Mouse (Mus musculus): ENCODE results near the gene Gipc3. TPM values are rescaled to one million over a fixed set of nuclear protein-coding genes. Genes with fewer than 3 reads are reported as not detected.

Gipc3 gene
- polyA plus RNA-seq, 1 experiment from 2014 or later: not detected

DNA sequence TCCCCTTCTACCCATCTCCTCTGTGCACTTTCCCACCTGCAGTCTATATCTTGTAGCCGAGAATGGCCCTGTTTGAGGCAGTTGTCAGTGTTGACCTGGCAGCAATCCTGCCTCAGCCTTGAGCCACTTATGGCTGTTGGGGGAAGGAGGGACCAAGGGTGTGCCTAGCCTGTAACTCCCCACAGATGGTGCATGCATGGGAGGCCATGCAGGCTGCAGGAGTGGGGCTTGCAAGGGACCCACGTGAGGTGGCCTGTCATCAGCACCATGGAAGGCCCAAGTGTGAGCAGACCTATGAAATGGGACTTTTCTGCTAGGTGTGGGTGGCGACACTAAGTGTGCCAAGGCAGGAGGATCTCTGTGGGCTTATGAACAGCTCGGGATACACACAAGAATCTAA, 22.0 kb upstream of the Gipc3 start:
- ATAC-seq (ENCODE audit: insufficient number of reproducible peaks, low FRiP score, low TSS enrichment, low read depth) (peak; percentile 19; the same call in 1 of the 2 replicates), DNase-seq (ENCODE audit: low spot score) (peak; percentile 50)
- Histone ChIP-seq H3K27me3 (ENCODE audit: control insufficient read depth, insufficient read depth, low read length) (peaks cover 27% of the 10 kb centered on the region), H3K36me3 (ENCODE audit: control insufficient read depth, insufficient read depth, low read length) (peaks cover 28% of the 10 kb centered on the region), H3K4me2 (ENCODE audit: low read depth, severe bottlenecking) (peak overlapping the region; percentile 54; the same call in 1 of the 2 replicates), H3K9ac (ENCODE audit: low read length) (no peak overlapping the region), H3K4me1 (ENCODE audit: control insufficient read depth, insufficient read depth, low read length) (peaks cover 17% of the 10 kb centered on the region), H3K27ac (replicated peaks; ENCODE audit: low read depth, low read length) (no peak overlapping the region), H3K4me3 (ENCODE audit: low read depth, low read length) (peak overlapping the region; percentile 28; the same call in 1 of the 2 replicates), H3K9me3 (ENCODE audit: control insufficient read depth, low read length) (no peaks in the 10 kb centered on the region)
- 35% methylated on average over 4 of the region's 4 CpGs for WGBS

DNA sequence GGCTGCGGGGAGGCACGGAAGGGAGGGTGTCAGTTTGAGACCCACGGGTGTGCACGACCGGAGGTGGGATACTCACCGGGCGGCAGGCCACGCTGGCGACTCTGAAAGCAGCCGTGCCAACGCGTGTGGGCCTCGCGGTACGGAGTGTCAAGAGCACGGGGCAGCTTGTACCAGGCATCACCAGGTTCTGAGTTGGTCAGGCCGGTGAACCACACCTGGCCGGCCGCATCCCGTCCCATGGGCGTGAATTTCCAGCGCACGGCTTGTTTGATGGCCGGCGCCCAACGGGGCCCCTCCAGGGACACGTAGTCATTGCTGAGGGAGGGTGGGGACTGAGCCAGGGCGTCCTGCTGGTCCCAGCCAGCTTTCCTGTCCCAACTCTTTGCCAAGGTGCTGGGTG, 21.6 kb upstream of the Gipc3 start:
- 0 out of 2 replicates have a peak overlapping the region, but pooled peaks have one; percentile 4 for H3K9ac ChIP-seq (ENCODE audit: low read length)
- H3K27me3 ChIP-seq (ENCODE audit: control insufficient read depth, insufficient read depth, low read length): peaks cover 27% of the 10 kb centered on the region
- WGBS: 11% methylated on average over 28 of the region's 28 CpGs
- peak overlapping the region; percentile 28 for H3K4me3 ChIP-seq (ENCODE audit: low read depth, low read length)
- ATAC-seq (ENCODE audit: insufficient number of reproducible peaks, low FRiP score, low TSS enrichment, low read depth): peak; percentile 11; the same call in 1 of the 2 replicates
- no peak overlapping the region for H3K27ac ChIP-seq (replicated peaks; ENCODE audit: low read depth, low read length)
- DNase-seq (ENCODE audit: low spot score): peak; percentile 54
- H3K9me3 ChIP-seq (ENCODE audit: control insufficient read depth, low read length): no peaks in the 10 kb centered on the region
- peaks cover 25% of the 10 kb centered on the region for H3K36me3 ChIP-seq (ENCODE audit: control insufficient read depth, insufficient read depth, low read length)
- H3K4me1 ChIP-seq (ENCODE audit: control insufficient read depth, insufficient read depth, low read length): peaks cover 17% of the 10 kb centered on the region
- peak overlapping the region; percentile 54 for H3K4me2 ChIP-seq (ENCODE audit: low read depth, severe bottlenecking)

DNA sequence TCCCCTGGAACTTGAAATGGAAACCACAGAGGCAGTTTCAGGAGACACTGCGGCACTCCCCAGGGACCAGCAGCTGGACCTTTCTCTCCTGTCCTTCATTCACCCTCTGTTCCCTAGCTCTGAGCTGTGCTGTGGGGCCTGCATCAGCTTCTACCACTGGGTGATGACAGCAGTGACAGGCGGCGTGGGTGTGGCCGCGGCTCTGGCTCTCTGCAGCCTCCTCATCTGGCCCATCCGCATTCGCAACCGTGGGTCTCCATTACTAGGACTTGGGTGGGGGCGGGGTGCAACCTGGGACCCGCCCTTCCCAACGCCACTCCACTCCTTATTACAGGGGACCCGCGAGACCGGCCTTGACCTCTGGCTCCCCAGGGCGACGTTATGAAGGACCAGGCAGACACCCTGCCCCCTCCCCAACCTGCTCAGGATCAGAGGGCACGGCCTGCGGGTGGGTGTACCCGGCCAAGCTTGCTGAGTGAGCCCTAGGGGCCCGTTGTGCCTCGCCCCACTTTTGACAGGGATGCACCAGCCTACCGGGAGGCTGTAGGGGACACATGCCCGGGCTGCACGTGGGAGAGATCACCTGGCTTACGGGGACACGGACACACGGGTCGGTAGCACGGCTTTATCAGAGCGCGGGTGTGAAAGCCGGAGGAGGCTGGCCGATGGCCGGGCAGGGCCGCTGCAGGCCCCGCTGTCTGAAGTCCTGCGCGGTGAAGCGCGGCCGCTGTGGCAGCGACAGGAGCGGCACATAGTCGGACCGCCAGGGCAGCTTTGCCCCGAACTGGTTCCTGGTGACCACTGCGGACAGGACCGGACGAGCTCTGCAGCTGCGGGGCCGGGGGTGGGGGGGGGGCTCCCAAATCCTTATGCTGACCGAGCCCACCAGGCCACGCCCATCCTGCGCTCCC, 20.6 kb upstream of the Gipc3 start:
- Histone ChIP-seq H3K4me3 (ENCODE audit: low read depth, low read length) (peak overlapping the region; percentile 28), H3K4me2 (ENCODE audit: low read depth, severe bottlenecking) (peak overlapping the region; percentile 54), H3K27ac (replicated peaks; ENCODE audit: low read depth, low read length) (no peak overlapping the region), H3K9me3 (ENCODE audit: control insufficient read depth, low read length) (no peaks in the 10 kb centered on the region), H3K9ac (ENCODE audit: low read length) (no peak overlapping the region; the same call in 1 of the 2 replicates), H3K4me1 (ENCODE audit: control insufficient read depth, insufficient read depth, low read length) (peaks cover 17% of the 10 kb centered on the region), H3K27me3 (ENCODE audit: control insufficient read depth, insufficient read depth, low read length) (peaks cover 27% of the 10 kb centered on the region), H3K36me3 (ENCODE audit: control insufficient read depth, insufficient read depth, low read length) (peaks cover 19% of the 10 kb centered on the region)
- WGBS: 7% methylated on average over 54 of the region's 54 CpGs
- DNase-seq (ENCODE audit: low spot score): no peak
- ATAC-seq (ENCODE audit: insufficient number of reproducible peaks, low FRiP score, low TSS enrichment, low read depth): 0 out of 2 replicates have a peak, but pooled peaks have one; percentile 0

DNA sequence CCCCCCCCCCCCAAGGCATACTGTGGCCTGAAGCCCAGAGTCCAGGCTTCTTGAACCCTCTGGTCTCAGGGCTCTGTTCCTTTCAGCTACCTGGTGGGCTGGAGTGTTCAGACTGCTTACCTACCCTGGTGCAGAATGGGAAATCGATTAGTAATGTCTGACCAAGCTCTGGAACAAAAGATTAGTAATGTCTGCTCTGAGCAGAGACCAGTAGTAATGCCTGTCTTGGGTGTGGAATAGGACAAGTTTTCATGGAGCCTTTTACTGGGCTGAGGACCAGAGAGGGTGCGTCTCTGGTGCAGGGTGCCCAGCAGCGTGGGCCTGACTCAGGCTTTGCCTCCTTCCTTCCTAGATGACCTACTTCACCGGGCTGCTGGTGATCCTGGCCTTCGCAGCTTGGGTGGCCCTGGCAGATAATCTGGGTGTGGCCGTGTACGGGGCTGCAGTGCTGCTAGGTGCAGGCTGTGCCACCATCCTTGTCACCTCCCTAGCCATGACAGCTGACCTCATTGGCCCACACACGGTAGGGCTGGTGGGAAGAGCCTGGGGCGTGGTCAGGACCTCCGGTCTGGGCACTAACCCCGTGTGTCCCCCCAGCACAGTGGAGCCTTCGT, 19.4 kb upstream of the Gipc3 start:
- DNase-seq (ENCODE audit: low spot score): no peak
- no peak overlapping the region for H3K4me3 ChIP-seq (ENCODE audit: low read depth, low read length)
- WGBS: 74% methylated on average over 12 of the region's 12 CpGs
- peaks cover 9% of the 10 kb centered on the region for H3K36me3 ChIP-seq (ENCODE audit: control insufficient read depth, insufficient read depth, low read length)
- H3K9me3 ChIP-seq (ENCODE audit: control insufficient read depth, low read length): no peaks in the 10 kb centered on the region
- H3K4me2 ChIP-seq (ENCODE audit: low read depth, severe bottlenecking): no peak overlapping the region
- H3K9ac ChIP-seq (ENCODE audit: low read length): no peak overlapping the region
- H3K27me3 ChIP-seq (ENCODE audit: control insufficient read depth, insufficient read depth, low read length): peaks cover 27% of the 10 kb centered on the region
- ATAC-seq (ENCODE audit: insufficient number of reproducible peaks, low FRiP score, low TSS enrichment, low read depth): no peak
- no peak overlapping the region for H3K27ac ChIP-seq (replicated peaks; ENCODE audit: low read depth, low read length)
- H3K4me1 ChIP-seq (ENCODE audit: control insufficient read depth, insufficient read depth, low read length): peaks cover 26% of the 10 kb centered on the region

DNA sequence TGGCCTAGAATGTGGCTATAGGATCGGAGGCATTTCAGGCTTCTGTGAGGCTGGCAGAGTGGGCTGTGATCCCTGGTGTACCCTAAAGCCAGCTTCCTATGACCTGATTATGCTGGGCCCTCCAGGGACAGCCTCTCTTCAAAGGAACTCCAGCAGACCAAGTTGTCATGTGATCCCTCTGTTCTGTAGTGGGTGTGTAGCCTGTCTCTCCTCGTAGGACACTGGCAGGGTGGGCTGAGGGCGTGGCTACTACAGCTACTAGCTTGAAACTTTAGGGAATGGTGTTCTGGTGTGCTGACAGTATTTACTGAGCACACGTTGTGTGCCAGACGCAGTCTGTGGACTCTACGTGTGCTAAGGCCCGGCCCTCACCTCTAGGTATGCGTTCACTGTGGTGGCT, 17.7 kb upstream of the Gipc3 start:
- Histone ChIP-seq H3K4me3 (ENCODE audit: low read depth, low read length) (no peak overlapping the region), H3K27me3 (ENCODE audit: control insufficient read depth, insufficient read depth, low read length) (peaks cover 27% of the 10 kb centered on the region), H3K4me1 (ENCODE audit: control insufficient read depth, insufficient read depth, low read length) (peaks cover 30% of the 10 kb centered on the region), H3K9me3 (ENCODE audit: control insufficient read depth, low read length) (no peaks in the 10 kb centered on the region), H3K9ac (ENCODE audit: low read length) (0 out of 2 replicates have a peak overlapping the region, but pooled peaks have one; percentile 0), H3K4me2 (ENCODE audit: low read depth, severe bottlenecking) (no peak overlapping the region), H3K36me3 (ENCODE audit: control insufficient read depth, insufficient read depth, low read length) (peaks cover 2% of the 10 kb centered on the region; the same call in 1 of the 2 replicates), H3K27ac (replicated peaks; ENCODE audit: low read depth, low read length) (no peak overlapping the region)
- no peak for ATAC-seq (ENCODE audit: insufficient number of reproducible peaks, low FRiP score, low TSS enrichment, low read depth)
- no peak for DNase-seq (ENCODE audit: low spot score)
- WGBS: 63% methylated on average over 8 of the region's 8 CpGs

DNA sequence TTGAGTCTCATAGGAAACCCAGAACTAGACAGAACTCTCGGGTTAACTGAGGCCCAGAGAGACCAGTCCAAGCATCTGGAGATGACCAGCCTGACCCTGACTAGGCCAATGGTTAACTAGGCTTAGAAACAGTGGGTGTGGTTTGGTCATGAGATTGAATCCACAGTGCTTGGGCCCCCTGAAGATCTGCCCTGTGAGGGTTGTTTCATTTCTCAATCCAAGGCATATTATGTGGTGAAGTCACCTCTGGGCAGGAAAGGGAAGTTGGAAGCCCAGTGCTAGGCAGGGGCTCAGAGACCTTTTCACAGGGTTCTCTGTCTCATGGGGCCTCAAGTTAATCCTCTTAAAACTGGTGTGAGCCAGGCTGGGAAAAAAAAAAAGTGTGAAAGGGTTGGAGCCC, 15.8 kb upstream of the Gipc3 start:
- H3K4me1 ChIP-seq (ENCODE audit: control insufficient read depth, insufficient read depth, low read length): peaks cover 18% of the 10 kb centered on the region
- DNase-seq (ENCODE audit: low spot score) (no peak), ATAC-seq (ENCODE audit: insufficient number of reproducible peaks, low FRiP score, low TSS enrichment, low read depth) (no peak)
- WGBS: 67% methylated on average over 1 of the region's 1 CpGs
- H3K27me3 ChIP-seq (ENCODE audit: control insufficient read depth, insufficient read depth, low read length): peaks cover 14% of the 10 kb centered on the region
- no peak overlapping the region for H3K9ac ChIP-seq (ENCODE audit: low read length)
- no peak overlapping the region for H3K27ac ChIP-seq (replicated peaks; ENCODE audit: low read depth, low read length)
- no peaks in the 10 kb centered on the region for H3K9me3 ChIP-seq (ENCODE audit: control insufficient read depth, low read length)
- H3K4me3 ChIP-seq (ENCODE audit: low read depth, low read length): 0 out of 2 replicates have a peak overlapping the region, but pooled peaks have one; percentile 77
- H3K4me2 ChIP-seq (ENCODE audit: low read depth, severe bottlenecking): no peak overlapping the region
- H3K36me3 ChIP-seq (ENCODE audit: control insufficient read depth, insufficient read depth, low read length): peaks cover 2% of the 10 kb centered on the region; the same call in 1 of the 2 replicates

DNA sequence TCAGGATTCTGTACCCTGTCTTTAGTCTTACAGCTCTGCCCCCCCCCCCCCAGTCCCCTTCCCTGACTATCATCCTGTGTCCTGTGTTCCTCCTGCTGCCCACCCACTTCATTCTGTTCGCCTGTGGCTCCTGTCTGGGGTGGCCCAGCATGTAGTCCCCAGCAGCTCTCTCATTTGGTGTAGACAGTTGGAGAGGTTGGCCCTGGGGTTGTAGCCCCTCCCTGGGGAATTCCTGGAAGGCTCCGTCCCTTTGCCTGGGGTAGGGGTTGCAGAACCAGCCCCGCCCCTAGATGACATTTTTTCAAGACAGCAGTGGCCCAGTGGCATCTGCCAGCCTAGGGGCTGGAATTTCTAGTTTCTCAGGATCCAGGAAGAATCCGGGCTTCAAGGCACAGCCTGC, 15.1 kb upstream of the Gipc3 start:
- H3K4me1 ChIP-seq (ENCODE audit: control insufficient read depth, insufficient read depth, low read length): peaks cover 13% of the 10 kb centered on the region; the same call in 1 of the 2 replicates
- no peak for ATAC-seq (ENCODE audit: insufficient number of reproducible peaks, low FRiP score, low TSS enrichment, low read depth)
- no peak overlapping the region for H3K27ac ChIP-seq (replicated peaks; ENCODE audit: low read depth, low read length)

More for the DNA sequence above, 15.1 kb upstream of the Gipc3 start:
- H3K9ac ChIP-seq (ENCODE audit: low read length): peak overlapping the region; percentile 75
- H3K27me3 ChIP-seq (ENCODE audit: control insufficient read depth, insufficient read depth, low read length): peaks cover 7% of the 10 kb centered on the region
- DNase-seq (ENCODE audit: low spot score): no peak
- H3K9me3 ChIP-seq (ENCODE audit: control insufficient read depth, low read length): no peaks in the 10 kb centered on the region
- 29% methylated on average over 4 of the region's 4 CpGs for WGBS
- peak overlapping the region; percentile 99 for H3K4me2 ChIP-seq (ENCODE audit: low read depth, severe bottlenecking)
- peaks cover 2% of the 10 kb centered on the region; the same call in 1 of the 2 replicates for H3K36me3 ChIP-seq (ENCODE audit: control insufficient read depth, insufficient read depth, low read length)
- H3K4me3 ChIP-seq (ENCODE audit: low read depth, low read length): peak overlapping the region; percentile 77
